Mouse (Mus musculus): ENCODE results near the gene Hdac6.
"Not testable (repeated sequence)": the region's sequence is repeated elsewhere in the genome, so short reads cannot be mapped to it uniquely, and the experiment has no call there.

The Hdac6 gene

DNA sequence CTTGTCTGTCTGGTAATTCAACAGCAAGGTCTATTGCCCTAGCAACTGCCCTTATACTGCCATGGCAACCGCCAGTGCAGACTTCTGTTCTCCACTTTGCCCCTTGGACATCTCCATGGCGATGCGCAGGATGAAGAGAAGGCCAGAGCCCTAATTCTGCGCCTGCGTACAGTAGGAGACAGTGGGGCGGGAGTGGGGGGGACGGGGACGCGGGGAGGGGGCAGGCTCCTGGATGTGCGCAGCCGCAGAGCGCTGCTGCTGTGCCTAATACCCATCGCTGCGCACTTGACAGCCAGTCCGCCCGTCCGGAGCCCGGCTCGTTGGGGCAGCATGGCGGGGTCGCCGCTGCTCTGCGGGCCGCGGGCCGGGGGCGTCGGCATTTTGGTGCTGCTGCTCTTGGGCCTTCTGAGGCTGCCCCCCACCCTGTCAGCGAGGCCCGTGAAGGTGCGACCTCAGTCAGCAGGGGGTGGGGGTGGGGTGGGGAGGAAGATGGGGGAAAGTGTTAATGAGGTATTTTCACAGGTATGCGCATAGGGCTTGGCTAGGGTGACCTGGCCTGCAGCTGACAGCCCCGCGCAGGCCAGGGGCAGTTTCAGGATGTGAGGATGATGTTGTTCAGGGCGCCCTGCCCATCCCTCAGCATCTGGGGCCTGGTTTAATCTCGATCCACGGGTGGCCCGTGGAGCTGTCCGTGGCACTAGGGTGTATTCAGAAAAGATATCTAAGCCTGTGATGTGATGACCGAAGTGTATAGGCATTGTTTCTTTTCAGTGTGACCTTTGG, 27.9 kb downstream of the Hdac6 start, which contains the start of gene Pcsk1n:
Gene Pcsk1n, plus strand, starts transcription at position 222 of the 783 bp plus-strand sequence.
- peak; percentile 53 for DNase-seq

- DNase-seq, result not testable (repeated sequence)
Observed at GRCm38 (mm10) chrX:7917960-7918359, 29.7 kb downstream of the Hdac6 start.

GRCm38 (mm10) chrX:7915669-7916068, 32.0 kb downstream of the Hdac6 start:
- not testable (repeated sequence) for DNase-seq

DNA sequence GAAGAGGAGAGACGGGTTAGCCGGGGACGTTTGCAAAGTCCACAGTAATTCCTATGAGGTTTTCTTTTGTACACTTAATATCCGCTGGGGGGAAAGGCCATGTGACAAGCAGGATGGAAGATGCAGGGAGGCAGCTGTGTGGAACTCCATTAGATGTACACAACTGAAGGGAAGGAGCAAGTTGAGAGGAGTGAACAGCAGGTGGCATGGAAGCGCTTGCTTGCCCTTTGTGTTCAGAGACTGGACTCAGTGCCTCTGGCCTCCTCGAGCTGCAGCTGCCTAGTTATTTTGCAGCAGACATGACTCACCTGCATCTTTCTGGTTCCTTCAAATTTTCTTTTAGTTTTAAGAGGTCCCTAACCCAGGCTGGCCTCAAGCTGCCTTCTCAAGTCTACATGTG, 37.2 kb downstream of the Hdac6 start:
- DNase-seq, result no peak

GRCm38 (mm10) chrX:7909242-7909641, 38.4 kb downstream of the Hdac6 start, which contains the start of gene Gm10490:
TSS of gene Gm10490 (plus strand) at chrX:7909542.
- not testable (repeated sequence) for DNase-seq

GRCm38 (mm10) chrX:7907735-7908134, 40.0 kb downstream of the Hdac6 start, which contains the start of gene Gm10491:
TSS of gene Gm10491 (minus strand) at chrX:7907835.
- no peak for DNase-seq

DNA sequence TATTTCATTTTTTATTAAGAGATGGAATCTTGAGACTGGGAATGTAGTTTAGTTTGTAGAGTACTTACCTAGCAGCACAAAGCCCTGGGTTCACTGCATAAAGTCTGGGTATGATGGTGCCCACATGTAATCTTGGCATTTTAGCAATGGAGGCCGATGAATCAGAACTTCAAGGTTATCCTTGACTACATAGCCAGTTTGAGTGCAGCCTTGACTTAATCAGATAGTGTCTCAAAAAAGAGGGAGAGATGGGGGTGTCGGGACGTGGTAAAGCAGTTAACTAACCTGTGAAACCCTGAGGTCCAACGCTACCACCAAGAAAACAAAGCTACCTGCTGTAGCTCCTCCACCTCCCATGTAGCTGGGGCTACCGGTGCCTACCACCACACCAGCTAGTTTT, 43.2 kb downstream of the Hdac6 start:
- DNase-seq, result no peak

DNA sequence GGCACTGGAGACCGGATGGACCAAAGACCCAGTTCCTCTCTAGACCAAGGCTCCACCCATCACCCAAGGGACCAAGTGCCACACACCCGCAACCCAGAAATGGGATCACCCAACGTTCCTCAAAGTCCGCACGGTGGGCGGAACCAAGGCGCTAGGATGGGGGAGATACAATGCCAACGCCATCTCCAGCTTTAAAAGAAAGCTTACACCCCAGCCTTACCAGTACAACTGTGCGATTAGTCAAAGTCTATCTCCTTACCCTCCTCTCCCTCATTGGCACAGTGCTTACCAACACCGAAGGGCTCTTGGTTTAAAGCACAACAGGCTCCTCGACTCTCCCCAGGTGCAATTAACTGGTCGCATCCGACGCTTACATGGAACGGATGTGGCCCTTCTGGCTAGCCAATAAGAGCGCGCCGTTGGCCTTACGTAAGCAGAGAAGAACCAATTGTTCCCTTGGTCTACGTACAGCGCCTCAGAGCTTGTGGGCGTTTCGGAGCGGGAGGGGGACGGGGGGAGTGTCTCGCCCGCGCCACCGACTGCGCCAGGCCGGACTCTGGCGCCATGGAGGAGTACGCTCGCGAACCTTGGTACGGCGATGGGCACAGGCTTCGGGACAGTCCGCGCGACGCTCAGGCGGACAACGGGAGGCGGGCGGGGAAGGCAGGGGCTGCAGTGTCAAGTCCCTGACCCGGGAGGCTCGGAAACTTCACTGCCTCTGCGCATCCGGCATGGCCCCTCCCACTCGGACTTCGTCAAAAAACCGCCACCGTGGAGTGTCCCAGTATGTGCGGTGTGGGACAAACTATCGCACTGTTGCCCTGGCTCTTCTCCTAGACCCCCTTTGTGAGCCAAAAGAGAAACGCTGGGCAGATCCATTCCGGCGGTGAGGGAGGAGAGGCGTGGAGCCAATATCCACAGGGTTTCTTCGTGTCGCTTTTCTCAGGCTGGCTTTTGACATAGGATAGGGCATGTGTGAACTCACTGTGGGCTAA, 48.5 kb downstream of the Hdac6 start, which contains the start of the genes Pqbp1 and Timm17b:
Gene Pqbp1, minus strand, starts transcription at position 390 of the 995 bp plus-strand sequence.
Gene Timm17b, plus strand, starts transcription at position 478 of the 995 bp plus-strand sequence.
- peak; percentile 81 for DNase-seq

- no peak for DNase-seq
Observed at GRCm38 (mm10) chrX:7898211-7898610, 49.5 kb downstream of the Hdac6 start.

DNA sequence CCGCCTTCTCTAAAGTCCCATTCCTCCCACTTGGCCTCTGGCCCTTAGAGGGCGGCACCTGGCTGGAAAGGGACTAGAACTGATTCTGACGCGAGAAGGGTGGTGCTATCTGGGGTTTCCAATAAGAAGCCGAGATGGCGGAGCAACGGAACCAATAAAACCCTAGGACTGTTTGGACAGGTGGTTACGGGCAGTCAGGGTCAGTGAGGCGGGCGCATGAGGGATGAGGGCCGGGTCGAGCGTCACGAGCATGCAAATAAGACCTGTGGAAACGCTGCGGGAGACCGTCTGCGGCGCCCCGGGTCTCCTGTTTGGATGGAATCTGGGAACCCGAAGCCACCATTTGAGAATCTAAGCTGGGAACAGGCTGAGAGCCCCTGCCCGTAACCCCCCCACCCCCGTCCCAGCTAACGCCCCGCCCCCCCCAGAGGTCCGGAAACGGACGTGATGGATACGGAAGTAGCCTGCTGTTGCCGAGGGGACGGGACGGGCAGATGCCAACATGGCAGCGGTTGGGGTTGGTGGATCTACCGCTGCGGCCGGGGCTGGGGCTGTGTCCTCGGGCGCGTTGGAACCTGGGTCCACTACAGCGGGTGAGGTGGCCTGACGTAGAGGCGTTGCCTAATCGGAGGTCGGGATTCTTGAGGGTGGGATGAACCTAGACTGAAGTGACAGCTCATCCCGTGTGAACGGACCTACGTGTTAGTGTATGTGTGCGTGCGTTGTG, 63.7 kb downstream of the Hdac6 start, which contains the start of gene Slc35a2:
Gene Slc35a2, plus strand, starts transcription at position 188 of the 727 bp plus-strand sequence.
- DNase-seq, result peak; percentile 79

Data from cerebellum, adult 11 months (tissue).